In the genomic region with DNA sequence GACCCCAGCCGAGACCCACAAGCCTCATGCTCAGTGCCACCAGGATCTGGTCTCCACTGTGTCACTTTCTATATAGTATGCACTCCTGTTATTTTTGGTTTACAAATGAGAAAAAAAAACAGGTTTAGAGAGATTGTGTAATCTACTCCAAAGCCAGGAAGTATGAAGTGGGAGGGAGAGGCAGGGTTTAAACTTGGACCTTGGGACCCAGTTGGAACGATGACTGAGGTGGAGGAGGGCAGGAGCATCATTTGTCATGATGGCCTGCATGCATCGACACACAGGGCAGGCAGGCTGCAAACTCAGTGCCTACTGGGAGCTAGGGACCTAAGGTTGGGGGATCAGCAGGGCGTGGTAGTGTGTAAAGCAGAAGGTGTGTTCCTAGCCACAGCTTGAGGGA, we compare ENCODE assay signal across 27 mouse cellular contexts. TPM values are rescaled to one million over a fixed set of nuclear protein-coding genes. Genes with fewer than 3 reads are reported as not detected.
DNase-seq lines count a peak whose midpoint lies in the region; ATAC-seq and TF ChIP-seq lines count a peak whose summit lies in the region.
"Had no signal": no experiment of that assay in that cellular context is flagged by ENCODE, and none has a peak within 500 bp of the region (broad histone marks: within the 10 kb centered on the region; RNA-seq: fewer than 3 reads in every experiment).

No protein-coding gene starts in this region.

- TF ChIP-seq POLR2A in lung, adult 2 months (IDR thresholded peaks at IDR 0.05; ENCODE audit: borderline replicate concordance, extremely low read depth, low read depth, low read length) = no peak

- peaks cover 6% of the 10 kb centered on the region for H3K4me1 ChIP-seq in lung, adult 2 months (ENCODE audit: control insufficient read depth, insufficient read depth, low read length)

- peak; percentile 54 for DNase-seq in adrenal gland, adult 2 months
- no peak for DNase-seq in adrenal gland, adult 18-20 months (ENCODE audit: low spot score in 2 of 2)
- no peak for DNase-seq in gastrocnemius, adult 2 months
- no peak for DNase-seq in gastrocnemius, adult 8-10 months (ENCODE audit: low spot score in 2 of 2)
- DNase-seq in lung, adult 2 months = peak; percentile 20
- DNase-seq in lung, postnatal 36 days = no peak
- no peak for DNase-seq in right cerebral cortex, postnatal 25 days
- DNase-seq: cerebellum, adult 18-20 months; cerebellum, postnatal 36 days; gastrocnemius, postnatal 25 days; heart, adult 18-20 months; heart, postnatal 36 days; kidney, adult 8-10 months; right cerebral cortex, adult 18-20 months; right cerebral cortex, postnatal 4 days had no signal

- ATAC-seq in megakaryocyte progenitor cell, adult 5-6 weeks (replicated peaks; ENCODE audit: poor library complexity) = 0 out of 2 replicates have a peak, but pooled peaks have one; percentile 5
- ATAC-seq: forebrain, embryonic 13.5 days; intestine, embryonic 16.5 days; midbrain, embryonic 15.5 days; Patski had no signal

- H3K27ac ChIP-seq in gastrocnemius, adult 2 months = peak overlapping the region; percentile 84
- H3K27ac ChIP-seq: forebrain, embryonic 13.5 days; hindbrain, embryonic 12.5 days; kidney, postnatal 0 days; liver, embryonic 14.5 days; midbrain, embryonic 10.5 days; midbrain, embryonic 15.5 days; neural tube, embryonic 15.5 days; stomach, postnatal 0 days had no signal

- 54% methylated on average over 4 of the region's 4 CpGs for WGBS in lung, adult 2 months

- intact Hi-C loops in gastrocnemius, adult 2 months (cut with DNase I) = loop anchor here (5.0 kb wide), 1 partner anchor 55 kb away; no protein-coding TSS in a partner anchor

- no peak for TF ChIP-seq CTCF in gastrocnemius, adult 2 months (IDR thresholded peaks at IDR 0.05)
- no peak for TF ChIP-seq CTCF in lung, adult 2 months (IDR thresholded peaks at IDR 0.05; ENCODE audit: insufficient read depth, low read length)

- H3K4me3 ChIP-seq in gastrocnemius, adult 2 months = no peak overlapping the region
- H3K4me3 ChIP-seq in lung, adult 2 months (replicated peaks; ENCODE audit: extremely low read depth, low read depth, low read length) = no peak overlapping the region
- H3K4me3 ChIP-seq: forebrain, embryonic 13.5 days; hindbrain, embryonic 12.5 days; midbrain, embryonic 10.5 days; midbrain, embryonic 15.5 days; neural tube, embryonic 15.5 days had no signal

RNA-seq across cellular contexts. Expression of gene Gprc5b, which starts 12.4 kb away (rescaled TPM):
- total RNA-seq in adrenal gland, adult 2 months (2021) = 100 to 1,000 TPM; 117 to 125 TPM
- 130 and 137 TPM in 2 replicates for polyA plus RNA-seq in adrenal gland, adult 2 months (2012; rRNA removed)
- 100 to 1,000 TPM; 143 to 170 TPM for total RNA-seq in adrenal gland, adult 18-20 months (2021)
- total RNA-seq in gastrocnemius, adult 2 months (2021) = 10 to 100 TPM; 10.5 to 14.0 TPM
- total RNA-seq in gastrocnemius, adult 8-10 months (2022) = 10 to 100 TPM; 13.9 to 24.2 (median 19.7) TPM
- polyA plus RNA-seq in lung, adult 2 months (2012; rRNA removed) = 31.3 and 46.6 TPM in 2 replicates
- total RNA-seq in megakaryocyte progenitor cell, adult 5-6 weeks (2015) = 0.71 and 3.3 TPM in 2 replicates
- total RNA-seq in megakaryocyte progenitor cell, adult 5-6 weeks (2017) = 0.47 and 1.2 TPM in 2 replicates
- polyA plus RNA-seq: G1E had no signal

Comparison
In these comparisons a context has a peak if more than half of its experiments do, and no peak if none do; other contexts are left out.
1. DNase-seq: peak in adrenal gland, adult 2 months (single experiment) and lung, adult 2 months (single experiment); none in adrenal gland, adult 18-20 months (0 of 2), gastrocnemius, adult 2 months (single experiment), gastrocnemius, adult 8-10 months (0 of 2), lung, postnatal 36 days (single experiment) and right cerebral cortex, postnatal 25 days (single experiment).
2. RNA of gene Gprc5b, which starts 12.4 kb away (total RNA-seq): 143 to 170 TPM in adrenal gland, adult 18-20 months and 117 to 125 TPM in adrenal gland, adult 2 months; 13.9 to 24.2 TPM in gastrocnemius, adult 8-10 months, 10.5 to 14.0 TPM in gastrocnemius, adult 2 months and 0.47 to 3.3 TPM in megakaryocyte progenitor cell, adult 5-6 weeks; every median in the first group is over 4 times any median in the second.